Mouse (Mus musculus): ENCODE results near the gene Ptpn1. TPM values are rescaled to one million over a fixed set of nuclear protein-coding genes. Genes with fewer than 3 reads are reported as not detected.

Ptpn1 gene
- polyA plus RNA-seq, 1 experiment from 2014 or later = 53.4 TPM

DNA sequence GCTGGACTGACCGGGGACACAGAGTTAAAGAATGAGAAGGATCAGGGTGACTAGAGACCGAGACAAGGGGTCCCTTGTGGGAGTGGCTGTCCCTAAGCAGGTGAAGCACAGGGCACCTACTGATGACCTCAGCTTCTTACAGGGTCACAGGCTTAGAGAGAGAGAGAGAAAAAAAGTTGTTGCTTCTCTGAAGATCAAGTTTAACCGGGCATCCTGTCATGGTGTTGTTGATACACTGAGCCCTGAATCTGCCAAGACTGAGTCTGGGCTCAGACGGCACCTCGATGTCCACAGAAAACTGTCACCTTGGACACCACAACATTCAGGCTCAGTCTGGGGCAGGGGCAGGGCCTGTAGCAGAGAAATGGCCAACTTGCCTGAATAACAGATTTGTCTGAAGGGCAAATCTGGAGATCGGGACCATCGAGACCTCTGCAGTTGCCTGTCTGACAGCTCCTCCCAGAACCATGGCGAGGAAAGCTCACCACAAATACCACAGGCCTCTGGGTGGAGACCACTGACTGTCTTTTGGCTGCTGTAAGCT is 64.9 kb downstream of the Ptpn1 start:
- no peak overlapping the region for H3K4me2 ChIP-seq (replicated peaks; ENCODE audit: low read depth, low read length)
- no peaks in the 10 kb centered on the region; the same call in 1 of the 2 replicates for H3K9me3 ChIP-seq (ENCODE audit: control insufficient read depth, low read length)
- WGBS = 50% methylated on average over 8 of the region's 8 CpGs
- ATAC-seq (ENCODE audit: low FRiP score, low TSS enrichment) = no peak
- H3K27ac ChIP-seq (ENCODE audit: low read depth, low read length) = no peak overlapping the region
- no peak overlapping the region for H3K4me3 ChIP-seq (ENCODE audit: low read length)
- H3K9ac ChIP-seq (ENCODE audit: low read depth, low read length) = no peak overlapping the region
- H3K4me1 ChIP-seq (ENCODE audit: control insufficient read depth, insufficient read depth, low read length) = no peaks in the 10 kb centered on the region
- no peaks in the 10 kb centered on the region for H3K27me3 ChIP-seq (ENCODE audit: control insufficient read depth, insufficient read depth, low read length)
- H3K36me3 ChIP-seq (ENCODE audit: control insufficient read depth, insufficient read depth, low read length) = no peaks in the 10 kb centered on the region

DNA sequence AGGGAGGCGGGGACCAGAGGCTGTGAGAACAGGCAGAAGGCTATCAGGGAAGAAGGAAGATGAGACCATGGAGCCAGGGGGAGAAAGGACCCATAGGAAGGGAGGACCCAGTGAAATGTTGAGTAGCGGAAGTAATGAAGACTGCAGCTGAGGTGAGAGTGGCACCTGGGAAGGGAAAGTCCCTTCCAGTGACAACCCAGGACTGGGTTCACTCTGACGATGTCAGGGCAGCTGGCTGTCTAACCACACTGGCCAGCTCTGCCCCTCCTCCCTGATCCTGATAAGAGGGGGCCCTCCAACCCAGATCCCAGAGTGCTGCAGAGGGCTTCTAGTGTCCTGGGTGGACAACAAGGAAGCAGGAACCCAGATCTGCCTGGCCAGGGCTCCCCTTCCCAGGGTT is 65.7 kb downstream of the Ptpn1 start:
- Histone ChIP-seq H3K4me1 (ENCODE audit: control insufficient read depth, insufficient read depth, low read length) (no peaks in the 10 kb centered on the region), H3K9ac (ENCODE audit: low read depth, low read length) (no peak overlapping the region), H3K27ac (ENCODE audit: low read depth, low read length) (no peak overlapping the region), H3K4me2 (replicated peaks; ENCODE audit: low read depth, low read length) (no peak overlapping the region), H3K4me3 (ENCODE audit: low read length) (no peak overlapping the region), H3K36me3 (ENCODE audit: control insufficient read depth, insufficient read depth, low read length) (no peaks in the 10 kb centered on the region), H3K27me3 (ENCODE audit: control insufficient read depth, insufficient read depth, low read length) (no peaks in the 10 kb centered on the region), H3K9me3 (ENCODE audit: control insufficient read depth, low read length) (no peaks in the 10 kb centered on the region; the same call in 1 of the 2 replicates)
- WGBS = 80% methylated on average over 3 of the region's 3 CpGs
- ATAC-seq (ENCODE audit: low FRiP score, low TSS enrichment) = no peak

DNA sequence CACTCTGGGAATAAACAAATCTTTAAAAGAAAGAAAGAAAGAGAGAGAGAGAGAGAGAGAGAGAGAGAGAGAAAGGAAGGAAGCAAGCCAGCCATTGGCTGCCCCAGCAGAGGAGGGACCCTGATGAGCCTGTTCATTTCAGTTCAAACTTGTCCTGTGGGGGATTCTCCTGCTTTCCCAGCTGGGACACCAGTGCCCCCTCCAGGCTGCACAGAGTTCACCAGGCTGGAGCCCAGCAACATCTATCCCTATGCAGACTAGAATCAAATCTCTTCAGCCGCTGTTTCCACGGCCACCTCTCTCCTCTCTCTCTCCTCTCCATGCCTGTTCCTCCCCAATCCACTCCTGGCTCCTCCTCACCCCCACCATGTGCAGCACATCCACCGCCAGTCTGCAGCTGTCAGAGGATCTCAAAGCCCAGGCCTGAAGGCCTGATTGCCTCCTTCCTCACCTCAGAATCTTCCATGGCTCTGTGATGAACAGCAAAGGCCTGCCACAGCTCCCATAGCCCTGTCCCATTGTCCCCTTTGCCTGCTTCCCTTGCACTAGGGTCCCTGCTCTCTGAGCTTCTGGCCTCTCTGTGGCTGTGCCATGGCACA is 67.4 kb downstream of the Ptpn1 start:
- Histone ChIP-seq H3K4me2 (replicated peaks; ENCODE audit: low read depth, low read length) (no peak overlapping the region), H3K36me3 (ENCODE audit: control insufficient read depth, insufficient read depth, low read length) (no peaks in the 10 kb centered on the region), H3K4me3 (ENCODE audit: low read length) (no peak overlapping the region), H3K9me3 (ENCODE audit: control insufficient read depth, low read length) (no peaks in the 10 kb centered on the region; the same call in 1 of the 2 replicates), H3K27ac (ENCODE audit: low read depth, low read length) (no peak overlapping the region), H3K27me3 (ENCODE audit: control insufficient read depth, insufficient read depth, low read length) (no peaks in the 10 kb centered on the region), H3K4me1 (ENCODE audit: control insufficient read depth, insufficient read depth, low read length) (0 out of 2 replicates have a peak, but pooled peaks cover 5% of the 10 kb centered on the region), H3K9ac (ENCODE audit: low read depth, low read length) (no peak overlapping the region)
- WGBS = 53% methylated on average over 3 of the region's 3 CpGs
- ATAC-seq (ENCODE audit: low FRiP score, low TSS enrichment) = no peak

DNA sequence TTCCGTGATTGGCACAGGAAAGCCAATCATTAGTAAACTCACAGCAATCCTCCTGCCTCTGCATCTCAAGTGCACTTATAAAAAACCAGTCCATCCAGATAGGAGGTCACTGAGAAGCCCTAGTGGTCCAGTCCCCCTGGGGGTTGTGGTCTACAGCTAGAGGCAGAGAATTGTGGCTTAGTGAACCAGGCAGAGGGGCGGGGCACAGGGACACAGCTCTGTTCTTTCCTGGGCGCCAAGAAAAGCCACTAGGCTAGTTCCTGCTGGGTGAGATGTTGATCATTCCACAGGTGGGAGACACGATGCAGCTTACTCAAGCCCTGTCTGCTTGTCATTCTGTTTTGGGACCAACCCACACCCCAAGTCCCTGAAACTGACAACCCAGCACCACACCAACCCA is 70.3 kb downstream of the Ptpn1 start:
- Histone ChIP-seq H3K4me3 (ENCODE audit: low read length) (no peak overlapping the region), H3K27ac (ENCODE audit: low read depth, low read length) (no peak overlapping the region), H3K9me3 (ENCODE audit: control insufficient read depth, low read length) (no peaks in the 10 kb centered on the region; the same call in 1 of the 2 replicates), H3K27me3 (ENCODE audit: control insufficient read depth, insufficient read depth, low read length) (no peaks in the 10 kb centered on the region), H3K4me1 (ENCODE audit: control insufficient read depth, insufficient read depth, low read length) (peaks cover 13% of the 10 kb centered on the region; the same call in 1 of the 2 replicates), H3K4me2 (replicated peaks; ENCODE audit: low read depth, low read length) (no peak overlapping the region), H3K36me3 (ENCODE audit: control insufficient read depth, insufficient read depth, low read length) (no peaks in the 10 kb centered on the region), H3K9ac (ENCODE audit: low read depth, low read length) (no peak overlapping the region)
- ATAC-seq (ENCODE audit: low FRiP score, low TSS enrichment) = no peak
- WGBS = 51% methylated on average over 4 of the region's 4 CpGs

DNA sequence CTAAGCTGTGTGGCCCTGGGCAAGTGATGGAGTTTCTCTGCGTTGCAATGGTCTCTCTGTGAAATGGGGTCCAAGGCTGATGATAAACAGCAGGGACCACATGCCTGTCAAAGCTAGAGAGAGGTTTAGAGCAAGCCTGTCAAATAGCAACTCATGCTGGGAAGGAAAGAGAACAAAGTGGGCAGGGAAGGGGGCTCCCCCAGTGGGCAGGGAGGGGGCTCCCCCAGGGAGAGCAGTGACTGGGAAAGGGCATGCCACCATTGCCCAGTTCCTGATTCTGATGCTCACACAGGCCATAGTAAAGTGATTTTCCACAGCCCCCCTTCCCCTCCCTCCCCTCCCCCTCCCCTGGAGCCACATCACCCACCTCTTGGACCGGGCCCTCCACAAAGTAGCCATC is 71.0 kb downstream of the Ptpn1 start:
- Histone ChIP-seq H3K4me1 (ENCODE audit: control insufficient read depth, insufficient read depth, low read length) (peaks cover 13% of the 10 kb centered on the region; the same call in 1 of the 2 replicates), H3K36me3 (ENCODE audit: control insufficient read depth, insufficient read depth, low read length) (no peaks in the 10 kb centered on the region), H3K9me3 (ENCODE audit: control insufficient read depth, low read length) (no peaks in the 10 kb centered on the region; the same call in 1 of the 2 replicates), H3K4me3 (ENCODE audit: low read length) (no peak overlapping the region), H3K27me3 (ENCODE audit: control insufficient read depth, insufficient read depth, low read length) (no peaks in the 10 kb centered on the region), H3K9ac (ENCODE audit: low read depth, low read length) (no peak overlapping the region), H3K27ac (ENCODE audit: low read depth, low read length) (no peak overlapping the region), H3K4me2 (replicated peaks; ENCODE audit: low read depth, low read length) (no peak overlapping the region)
- no peak for ATAC-seq (ENCODE audit: low FRiP score, low TSS enrichment)
- WGBS = 73% methylated on average over 2 of the region's 2 CpGs

DNA sequence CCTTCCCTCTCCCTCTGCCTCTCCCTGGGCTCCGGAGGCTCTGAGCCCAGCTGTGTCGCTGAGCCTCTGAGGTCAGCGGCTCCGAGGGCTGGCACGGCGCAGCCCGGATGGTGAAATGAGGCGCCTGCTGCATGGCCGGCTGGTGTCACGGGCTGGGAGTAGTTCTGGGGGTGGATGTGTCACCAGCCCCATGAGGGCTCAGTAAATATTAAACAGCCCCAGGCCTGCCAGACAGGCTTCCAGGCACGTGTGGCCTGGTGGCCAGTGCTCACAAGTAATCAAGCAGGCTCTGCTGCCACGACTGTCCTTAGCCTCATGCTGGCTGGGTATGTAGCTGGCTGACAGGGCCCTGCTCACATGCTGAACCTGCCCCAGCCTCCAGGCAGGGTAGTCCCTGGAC is 71.6 kb downstream of the Ptpn1 start:
- peak; percentile 28; the same call in 1 of the 2 replicates for ATAC-seq (ENCODE audit: low FRiP score, low TSS enrichment)
- no peak overlapping the region for H3K4me2 ChIP-seq (replicated peaks; ENCODE audit: low read depth, low read length)
- no peaks in the 10 kb centered on the region for H3K36me3 ChIP-seq (ENCODE audit: control insufficient read depth, insufficient read depth, low read length)
- no peak overlapping the region for H3K27ac ChIP-seq (ENCODE audit: low read depth, low read length)
- no peak overlapping the region for H3K9ac ChIP-seq (ENCODE audit: low read depth, low read length)
- 57% methylated on average over 12 of the region's 12 CpGs for WGBS
- H3K4me1 ChIP-seq (ENCODE audit: control insufficient read depth, insufficient read depth, low read length) = peaks cover 13% of the 10 kb centered on the region; the same call in 1 of the 2 replicates
- H3K27me3 ChIP-seq (ENCODE audit: control insufficient read depth, insufficient read depth, low read length) = no peaks in the 10 kb centered on the region
- H3K9me3 ChIP-seq (ENCODE audit: control insufficient read depth, low read length) = no peaks in the 10 kb centered on the region; the same call in 1 of the 2 replicates
- no peak overlapping the region for H3K4me3 ChIP-seq (ENCODE audit: low read length)

DNA sequence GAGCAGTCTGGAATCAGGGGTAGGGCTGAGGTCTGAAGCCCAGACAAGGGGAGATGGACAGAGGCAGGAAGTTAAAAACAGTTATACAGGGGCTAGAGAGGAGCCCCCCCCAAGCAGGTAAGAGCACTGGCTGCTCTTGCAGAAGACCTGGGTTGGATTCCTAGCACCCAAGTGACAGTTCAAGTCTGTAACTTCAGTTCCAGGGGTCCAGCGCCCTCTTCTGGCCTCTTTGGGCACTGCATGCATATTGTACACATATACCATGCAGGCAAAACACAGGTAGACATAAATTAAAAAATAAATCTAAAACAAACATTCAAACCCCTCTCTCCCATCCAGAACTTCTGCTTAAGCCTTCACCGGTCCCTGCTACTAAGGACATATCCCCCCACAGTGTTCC is 72.5 kb downstream of the Ptpn1 start:
- Histone ChIP-seq H3K9ac (ENCODE audit: low read depth, low read length) (no peak overlapping the region), H3K9me3 (ENCODE audit: control insufficient read depth, low read length) (no peaks in the 10 kb centered on the region; the same call in 1 of the 2 replicates), H3K4me2 (replicated peaks; ENCODE audit: low read depth, low read length) (no peak overlapping the region), H3K27me3 (ENCODE audit: control insufficient read depth, insufficient read depth, low read length) (no peaks in the 10 kb centered on the region), H3K36me3 (ENCODE audit: control insufficient read depth, insufficient read depth, low read length) (no peaks in the 10 kb centered on the region), H3K27ac (ENCODE audit: low read depth, low read length) (no peak overlapping the region), H3K4me1 (ENCODE audit: control insufficient read depth, insufficient read depth, low read length) (peaks cover 13% of the 10 kb centered on the region; the same call in 1 of the 2 replicates), H3K4me3 (ENCODE audit: low read length) (no peak overlapping the region)
- no peak for ATAC-seq (ENCODE audit: low FRiP score, low TSS enrichment)
- 64% methylated on average over 2 of the region's 2 CpGs for WGBS

DNA sequence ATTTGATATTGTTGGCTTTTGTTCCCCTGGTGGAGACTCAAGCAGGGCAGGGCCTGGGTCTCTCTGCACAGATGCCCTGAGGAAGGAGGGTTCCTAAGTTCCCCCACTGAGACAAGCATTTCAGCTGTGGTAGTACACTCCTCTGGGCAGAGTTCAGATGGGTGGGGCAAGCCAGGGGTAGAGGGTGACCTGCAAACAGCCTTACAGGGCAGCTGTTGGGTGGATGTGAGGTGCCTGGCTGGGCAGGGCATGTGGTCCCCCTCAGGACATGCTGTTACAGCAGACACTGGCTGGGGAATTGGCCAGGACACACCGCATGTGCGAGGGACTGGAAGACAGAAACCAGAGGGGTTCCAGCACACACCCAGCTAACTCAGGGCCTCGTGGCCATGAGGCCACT is 73.1 kb downstream of the Ptpn1 start:
- Histone ChIP-seq H3K4me3 (ENCODE audit: low read length) (no peak overlapping the region), H3K9ac (ENCODE audit: low read depth, low read length) (no peak overlapping the region), H3K4me2 (replicated peaks; ENCODE audit: low read depth, low read length) (no peak overlapping the region), H3K9me3 (ENCODE audit: control insufficient read depth, low read length) (no peaks in the 10 kb centered on the region; the same call in 1 of the 2 replicates), H3K27me3 (ENCODE audit: control insufficient read depth, insufficient read depth, low read length) (no peaks in the 10 kb centered on the region), H3K4me1 (ENCODE audit: control insufficient read depth, insufficient read depth, low read length) (peaks cover 13% of the 10 kb centered on the region; the same call in 1 of the 2 replicates), H3K36me3 (ENCODE audit: control insufficient read depth, insufficient read depth, low read length) (no peaks in the 10 kb centered on the region), H3K27ac (ENCODE audit: low read depth, low read length) (no peak overlapping the region)
- no peak for ATAC-seq (ENCODE audit: low FRiP score, low TSS enrichment)
- WGBS = 86% methylated on average over 3 of the region's 3 CpGs

DNA sequence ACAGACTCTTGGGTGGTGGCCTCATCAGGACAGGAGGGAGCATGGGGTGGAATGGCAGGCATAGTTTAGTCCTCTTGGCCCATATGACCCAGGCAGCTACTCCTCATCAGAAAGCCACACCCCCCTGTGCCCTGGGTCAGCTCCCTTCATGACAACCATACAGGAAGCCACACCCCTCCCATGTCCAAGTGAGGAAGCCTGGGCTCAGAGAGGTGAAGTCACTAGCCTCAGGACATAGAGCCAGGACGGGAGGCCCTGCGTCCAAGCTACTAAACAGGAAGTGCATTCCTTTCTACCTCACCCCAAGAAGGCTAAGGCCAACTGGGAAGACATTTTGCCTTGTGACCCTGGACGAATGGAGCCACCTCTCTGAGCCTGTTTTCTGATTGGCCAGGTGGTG is 73.8 kb downstream of the Ptpn1 start:
- Histone ChIP-seq H3K36me3 (ENCODE audit: control insufficient read depth, insufficient read depth, low read length) (no peaks in the 10 kb centered on the region), H3K4me3 (ENCODE audit: low read length) (no peak overlapping the region), H3K9ac (ENCODE audit: low read depth, low read length) (no peak overlapping the region), H3K4me1 (ENCODE audit: control insufficient read depth, insufficient read depth, low read length) (peaks cover 18% of the 10 kb centered on the region; the same call in 1 of the 2 replicates), H3K4me2 (replicated peaks; ENCODE audit: low read depth, low read length) (no peak overlapping the region), H3K9me3 (ENCODE audit: control insufficient read depth, low read length) (no peaks in the 10 kb centered on the region; the same call in 1 of the 2 replicates), H3K27me3 (ENCODE audit: control insufficient read depth, insufficient read depth, low read length) (no peaks in the 10 kb centered on the region), H3K27ac (ENCODE audit: low read depth, low read length) (no peak overlapping the region)
- WGBS = 41% methylated on average over 3 of the region's 3 CpGs
- ATAC-seq (ENCODE audit: low FRiP score, low TSS enrichment) = 0 out of 2 replicates have a peak, but pooled peaks have one; percentile 29

Data from kidney, embryonic 14.5 days (tissue).